Mouse (Mus musculus) embryonic facial prominence, embryonic 15.5 days (tissue): ENCODE measurements around the gene Ttll8. TPM values are rescaled to one million over a fixed set of nuclear protein-coding genes. Genes with fewer than 3 reads are reported as not detected.

ENCODE experiments used
- ATAC-seq: fragments of 200-750 bp; cut with Nextera tagmentation; 2 replicates; pipeline ENCODE4 v1.8.0; 2017; ENCODE audit warnings: low read depth, moderate TSS enrichment; ENCODE audit not compliant: insufficient number of reproducible peaks, low FRiP score, low TSS enrichment
- H3K27ac ChIP-seq: fragments of 300-500 bp; sonication (generic); replicated peaks from 2 replicates; pipeline ENCODE4 v1.5.1; 2015; ENCODE audit warnings: mild to moderate bottlenecking, inconsistent platforms
- H3K27me3 ChIP-seq: fragments of 300-500 bp; sonication (generic); 2 replicates; pipeline ENCODE4 v1.6.1; 2015; ENCODE audit warnings: inconsistent platforms
- H3K36me3 ChIP-seq: fragments of 300-500 bp; sonication (generic); 2 replicates; pipeline ENCODE4 v1.6.1; 2015; ENCODE audit warnings: mild to moderate bottlenecking, inconsistent platforms
- H3K4me1 ChIP-seq: fragments of 300-500 bp; sonication (generic); 2 replicates; pipeline ENCODE4 v1.6.1; 2015; ENCODE audit warnings: inconsistent platforms
- H3K4me2 ChIP-seq: fragments of 300-500 bp; sonication (generic); replicated peaks from 2 replicates; pipeline ENCODE4 v1.6.1; 2015; ENCODE audit warnings: mild to moderate bottlenecking, inconsistent platforms
- H3K4me3 ChIP-seq: fragments of 300-500 bp; sonication (generic); replicated peaks from 2 replicates; pipeline ENCODE4 v1.5.1; 2015; ENCODE audit warnings: mild to moderate bottlenecking, inconsistent platforms
- H3K9ac ChIP-seq: fragments of 300-500 bp; sonication (generic); 2 replicates; pipeline ENCODE4 v1.6.1; 2015; ENCODE audit warnings: inconsistent platforms
- H3K9me3 ChIP-seq: fragments of 300-500 bp; sonication (generic); replicated peaks from 2 replicates; pipeline ENCODE4 v1.6.1; 2016; ENCODE audit warnings: inconsistent platforms
- WGBS: fragments of 180-500 bp; shearing (Covaris S2); methylation state at CpG from one replicate; pipeline ENCODE4 v1.1.7; 2015; 5-methylcytosine and 5-hydroxymethylcytosine counted together
- polyA plus RNA-seq: library from polyadenylated mRNA; unstranded; fragments of >200 nt; fragmentation: Nextera tagmentation; extraction: Ambion mirVana; gene quantifications from 2 replicates; pipeline ENCODE4 v1.2.1, GENCODE M21; 2015

The Ttll8 gene
- polyA plus RNA-seq, 1 experiment from 2014 or later = 0.05 TPM

DNA sequence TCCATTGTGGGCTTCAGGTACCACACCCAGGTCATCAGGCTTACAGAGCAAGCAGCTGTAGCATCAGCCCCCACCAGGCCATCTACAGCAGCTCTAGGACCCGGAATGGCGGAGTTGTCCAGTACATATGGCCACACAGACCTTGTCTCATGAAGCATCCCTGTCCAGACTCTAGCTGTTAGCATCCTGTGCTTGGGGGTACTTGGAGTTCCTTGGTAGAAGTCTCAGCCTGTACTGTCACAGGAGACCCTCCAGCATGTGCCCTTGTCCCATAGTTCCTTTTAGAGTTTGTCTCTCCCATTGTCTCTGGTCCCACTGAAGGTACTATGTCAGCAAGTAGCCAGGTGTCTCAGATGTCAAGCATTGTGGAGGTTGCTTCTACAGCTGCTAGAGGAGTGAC, 104.6 kb downstream of the Ttll8 start:
- ATAC-seq = no peak
- Histone ChIP-seq H3K27ac (no peak overlapping the region; the same call in 1 of the 2 replicates), H3K9me3 (no peaks in the 10 kb centered on the region), H3K36me3 (no peaks in the 10 kb centered on the region), H3K4me2 (no peak overlapping the region), H3K4me1 (peaks cover 36% of the 10 kb centered on the region), H3K27me3 (no peaks in the 10 kb centered on the region), H3K9ac (no peak overlapping the region), H3K4me3 (no peak overlapping the region)
- 86% methylated on average over 2 of the region's 2 CpGs for WGBS

DNA sequence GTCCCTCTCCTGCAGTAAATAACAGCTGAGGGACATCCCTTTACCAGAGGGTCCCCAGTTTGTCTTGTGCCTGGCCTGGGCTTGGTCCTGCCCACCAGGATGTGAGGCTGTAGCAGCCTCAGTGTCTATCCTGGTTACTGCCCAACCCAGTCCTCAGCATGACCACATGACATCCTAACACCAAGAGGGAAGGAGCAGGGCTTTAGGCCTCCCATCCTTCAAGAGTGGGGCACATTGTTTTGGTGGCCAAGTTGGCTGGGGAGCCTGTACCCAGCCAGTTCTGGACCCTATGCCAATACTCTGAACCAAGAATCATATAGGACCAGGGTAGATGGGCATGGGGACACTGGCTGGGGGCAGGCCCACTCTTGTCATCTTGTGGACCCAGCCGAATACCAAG, 105.6 kb downstream of the Ttll8 start:
- Histone ChIP-seq H3K4me1 (peaks cover 29% of the 10 kb centered on the region), H3K27ac (no peak overlapping the region), H3K9me3 (no peaks in the 10 kb centered on the region), H3K4me3 (no peak overlapping the region), H3K27me3 (no peaks in the 10 kb centered on the region), H3K4me2 (no peak overlapping the region), H3K36me3 (no peaks in the 10 kb centered on the region), H3K9ac (no peak overlapping the region)
- no peak for ATAC-seq
- 97% methylated on average over 1 of the region's 1 CpGs for WGBS

DNA sequence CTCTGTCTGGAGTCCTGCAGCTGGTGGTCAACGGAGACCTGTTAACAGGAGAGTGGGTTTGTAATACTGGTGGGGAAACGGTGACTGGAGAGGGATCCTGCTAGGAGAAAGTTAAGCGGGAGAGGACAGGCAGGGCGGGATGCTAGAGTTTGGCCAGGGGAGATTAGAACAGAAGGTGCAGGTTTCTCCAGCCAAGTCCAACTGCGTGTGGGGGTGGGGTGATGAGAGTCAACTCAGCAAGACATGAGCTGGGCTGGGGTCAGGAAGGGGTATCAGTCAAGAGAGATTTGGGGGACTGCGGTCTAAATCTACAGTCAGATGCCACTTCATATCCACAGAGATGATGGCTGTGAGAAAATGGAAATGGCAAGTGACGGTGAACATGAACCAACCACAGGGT, 109.3 kb downstream of the Ttll8 start:
- Histone ChIP-seq H3K36me3 (no peaks in the 10 kb centered on the region), H3K4me1 (peaks cover 5% of the 10 kb centered on the region), H3K27me3 (no peaks in the 10 kb centered on the region), H3K27ac (no peak overlapping the region), H3K4me3 (no peak overlapping the region), H3K9ac (no peak overlapping the region), H3K4me2 (no peak overlapping the region), H3K9me3 (no peaks in the 10 kb centered on the region)
- WGBS = 93% methylated on average over 7 of the region's 7 CpGs
- no peak for ATAC-seq

DNA sequence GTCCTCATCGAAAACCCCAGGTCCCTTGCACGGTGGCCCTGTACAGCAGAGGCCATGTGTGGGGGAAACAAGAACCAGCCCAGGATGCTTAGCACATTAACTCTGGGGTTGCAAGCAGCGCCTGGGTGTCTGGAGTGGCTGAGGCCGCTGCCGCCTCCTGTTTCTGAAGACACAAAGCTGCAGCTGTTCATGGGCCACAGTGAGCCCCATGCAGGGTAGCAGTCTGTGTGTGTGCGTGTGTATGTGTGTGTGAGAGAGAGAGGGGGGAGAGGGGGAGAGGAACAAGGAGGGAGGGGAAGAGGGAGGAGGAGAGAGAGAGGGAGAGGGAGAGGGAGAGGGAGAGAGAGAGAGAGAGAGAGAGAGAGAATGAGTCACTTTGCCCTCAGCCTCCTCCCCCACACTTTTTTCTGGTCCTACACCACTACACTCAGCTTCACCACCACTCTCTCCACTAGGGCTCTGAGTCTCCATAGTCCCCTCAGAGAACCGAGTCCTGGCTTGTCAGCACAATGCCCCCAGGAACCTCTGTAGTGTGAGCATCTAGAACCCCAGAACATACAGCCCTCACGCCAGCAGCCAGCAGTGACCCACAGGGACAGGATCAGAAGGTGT, 110.6 kb downstream of the Ttll8 start:
- WGBS = 25% methylated on average over 8 of the region's 8 CpGs

DNA sequence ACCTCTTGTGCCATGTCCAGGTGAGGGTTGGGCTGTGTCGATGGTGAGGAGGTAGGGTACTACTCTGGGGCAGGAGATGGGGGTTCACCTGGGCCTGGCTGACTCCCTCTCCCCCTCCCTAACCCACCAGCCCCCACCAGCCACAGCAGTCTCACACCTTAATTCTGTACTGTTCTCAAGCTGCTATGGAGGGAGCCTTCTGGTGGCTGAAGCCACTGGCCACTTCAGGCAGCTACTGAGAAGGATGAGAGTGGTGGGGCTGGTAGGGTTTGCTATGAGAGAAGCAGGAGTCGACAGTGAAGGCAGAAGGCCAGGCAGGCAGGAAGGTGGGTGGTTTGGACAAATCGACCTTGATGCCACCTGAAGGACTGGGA, 111.9 kb downstream of the Ttll8 start:
- WGBS = 67% methylated on average over 3 of the region's 3 CpGs
- ATAC-seq = no peak
- no peak overlapping the region for H3K9ac ChIP-seq
- H3K4me2 ChIP-seq = no peak overlapping the region
- H3K4me1 ChIP-seq = peaks cover 23% of the 10 kb centered on the region
- H3K36me3 ChIP-seq = no peaks in the 10 kb centered on the region
- H3K27ac ChIP-seq = no peak overlapping the region
- no peak overlapping the region for H3K4me3 ChIP-seq
- H3K27me3 ChIP-seq = no peaks in the 10 kb centered on the region
- no peaks in the 10 kb centered on the region for H3K9me3 ChIP-seq

More for the DNA sequence above, 110.6 kb downstream of the Ttll8 start:
- no peaks in the 10 kb centered on the region for H3K36me3 ChIP-seq
- ATAC-seq = peak; percentile 58; the same call in 1 of the 2 replicates
- no peak overlapping the region for H3K4me2 ChIP-seq
- peaks cover 14% of the 10 kb centered on the region for H3K4me1 ChIP-seq
- H3K9ac ChIP-seq = no peak overlapping the region
- H3K9me3 ChIP-seq = no peaks in the 10 kb centered on the region
- H3K27ac ChIP-seq = peak overlapping the region; percentile 31; the same call in 1 of the 2 replicates
- no peak overlapping the region for H3K4me3 ChIP-seq
- no peaks in the 10 kb centered on the region for H3K27me3 ChIP-seq

DNA sequence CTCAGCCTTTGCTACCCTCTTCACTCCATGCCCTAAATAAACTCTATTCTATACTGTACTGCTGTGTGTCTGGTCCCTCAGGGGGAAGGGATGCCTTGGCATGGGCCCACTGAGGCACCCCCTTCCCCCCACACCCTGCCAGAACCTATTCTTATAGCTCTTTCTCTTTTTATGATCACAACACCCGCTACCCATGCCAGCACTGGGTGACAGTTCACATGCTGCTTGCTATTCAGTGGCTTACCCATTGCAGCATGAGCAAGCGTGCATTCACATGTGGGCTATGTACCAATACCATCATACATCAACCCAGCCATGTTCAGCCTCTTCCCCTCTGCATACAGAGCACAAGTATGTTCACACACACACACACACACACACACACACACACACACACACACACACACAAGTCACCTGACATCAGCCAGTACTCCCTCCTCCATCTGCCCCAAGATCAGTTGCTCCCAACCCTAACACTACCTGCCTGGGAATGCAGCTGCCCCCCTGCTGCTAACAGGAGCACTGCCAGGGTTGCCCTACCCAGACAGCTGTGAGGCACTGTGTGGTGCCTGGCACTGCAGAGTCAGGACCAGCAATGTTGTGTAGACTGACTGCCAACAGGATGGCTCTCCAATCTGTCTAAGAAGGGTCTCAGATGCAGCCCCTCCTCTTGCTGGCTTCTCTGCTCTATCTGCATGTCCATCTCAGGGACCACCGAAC, 112.5 kb downstream of the Ttll8 start:
- 87% methylated on average over 3 of the region's 3 CpGs for WGBS
- ATAC-seq = no peak

DNA sequence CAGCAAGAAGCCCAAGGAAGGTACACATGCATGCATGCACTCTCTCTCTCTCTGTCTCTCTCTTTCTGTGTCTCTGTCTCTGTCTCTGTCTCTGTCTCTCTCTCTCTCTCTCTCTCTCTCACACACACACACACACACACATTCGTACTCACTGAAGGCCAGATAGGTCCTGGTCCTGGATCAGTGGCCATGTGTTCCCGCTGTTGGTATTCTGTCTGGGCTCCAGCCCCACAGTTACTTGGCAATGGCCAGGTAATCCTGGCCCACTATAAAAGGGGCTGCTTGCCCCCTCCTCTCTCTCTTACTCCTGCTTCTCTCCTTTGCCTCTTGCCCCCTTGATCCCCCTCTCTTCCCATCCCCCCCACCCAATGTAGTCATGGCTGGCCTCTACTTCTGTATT, 113.1 kb downstream of the Ttll8 start:
- no peak overlapping the region for H3K4me2 ChIP-seq
- H3K4me3 ChIP-seq = no peak overlapping the region
- no peaks in the 10 kb centered on the region for H3K27me3 ChIP-seq
- WGBS = 82% methylated on average over 2 of the region's 2 CpGs
- H3K9me3 ChIP-seq = no peaks in the 10 kb centered on the region
- H3K27ac ChIP-seq = no peak overlapping the region
- H3K36me3 ChIP-seq = no peaks in the 10 kb centered on the region
- peaks cover 27% of the 10 kb centered on the region for H3K4me1 ChIP-seq
- H3K9ac ChIP-seq = no peak overlapping the region
- ATAC-seq = no peak

More for the DNA sequence above, 112.5 kb downstream of the Ttll8 start:
- H3K9ac ChIP-seq = no peak overlapping the region
- peaks cover 27% of the 10 kb centered on the region for H3K4me1 ChIP-seq
- H3K27ac ChIP-seq = no peak overlapping the region
- H3K36me3 ChIP-seq = no peaks in the 10 kb centered on the region
- H3K4me2 ChIP-seq = no peak overlapping the region
- H3K9me3 ChIP-seq = no peaks in the 10 kb centered on the region
- H3K27me3 ChIP-seq = no peaks in the 10 kb centered on the region
- H3K4me3 ChIP-seq = no peak overlapping the region

Other genes starting within 250 kb of the Ttll8 start
- gene Brd1, start 220.2 kb downstream of the Ttll8 start, polyA plus RNA-seq = 21.3 and 22.8 TPM in 2 replicates
- gene Zbed4, start 202.8 kb downstream of the Ttll8 start, polyA plus RNA-seq = 12.2 and 12.3 TPM in 2 replicates
- gene Alg12, start 135.1 kb downstream of the Ttll8 start, polyA plus RNA-seq = 10.7 and 14.2 TPM in 2 replicates
- gene Creld2, start 134.8 kb downstream of the Ttll8 start, polyA plus RNA-seq = 86.5 and 87.7 TPM in 2 replicates
- gene Pim3, start 92.2 kb downstream of the Ttll8 start, polyA plus RNA-seq = 63.0 and 64.8 TPM in 2 replicates
- gene Mlc1, start 24.6 kb upstream of the Ttll8 start, polyA plus RNA-seq = 0.29 TPM in 1 of 2 replicates, not detected in the other
- 0.13 and 0.26 TPM in 2 replicates for gene Mov10l1, start 28.5 kb upstream of the Ttll8 start, polyA plus RNA-seq
- gene Panx2, start 105.3 kb upstream of the Ttll8 start, polyA plus RNA-seq = 0.33 and 0.84 TPM in 2 replicates
- 53.8 and 55.6 TPM in 2 replicates for gene Trabd, start 120.7 kb upstream of the Ttll8 start, polyA plus RNA-seq
- gene Selenoo, start 134.7 kb upstream of the Ttll8 start, polyA plus RNA-seq = 20.7 and 20.9 TPM in 2 replicates
- 14.8 and 15.2 TPM in 2 replicates for gene Tubgcp6, start 168.7 kb upstream of the Ttll8 start, polyA plus RNA-seq
- gene Hdac10, start 174.3 kb upstream of the Ttll8 start, polyA plus RNA-seq = 22.3 and 25.7 TPM in 2 replicates
- gene Mapk12, start 186.3 kb upstream of the Ttll8 start, polyA plus RNA-seq = 9.4 and 11.2 TPM in 2 replicates
- gene Mapk11, start 195.2 kb upstream of the Ttll8 start, polyA plus RNA-seq = 10.7 and 12.7 TPM in 2 replicates
- 157 and 161 TPM in 2 replicates for gene Plxnb2, start 226.4 kb upstream of the Ttll8 start, polyA plus RNA-seq
- 16.3 and 16.7 TPM in 2 replicates for gene Dennd6b, start 242.1 kb upstream of the Ttll8 start, polyA plus RNA-seq